Mouse (Mus musculus) heart, embryonic 13.5 days (tissue): ENCODE results near the gene Adm. TPM values are rescaled to one million over a fixed set of nuclear protein-coding genes. Genes with fewer than 3 reads are reported as not detected.
A peak's percentile ranks its signal among the peaks of the same experiment; 100 is the strongest.
"Not testable (repeated sequence)": the region's sequence is repeated elsewhere in the genome, so short reads cannot be mapped to it uniquely, and the experiment has no call there.

Source experiments
- ATAC-seq: fragments of 200-750 bp; cut with Nextera tagmentation; 2 replicates; pipeline ENCODE4 v1.8.0; 2017; ENCODE audit warnings: moderate TSS enrichment; ENCODE audit not compliant: insufficient number of reproducible peaks, low FRiP score, low TSS enrichment; ENCODE audit errors: extremely low read depth
- H3K27ac ChIP-seq: fragments of 300-500 bp; sonication (generic); replicated peaks from 2 replicates; pipeline ENCODE4 v1.5.1; 2015; ENCODE audit warnings: moderate library complexity, mild to moderate bottlenecking, inconsistent platforms
- H3K27me3 ChIP-seq: fragments of 300-500 bp; sonication (generic); replicated peaks from 2 replicates; pipeline ENCODE4 v1.6.1; 2015; ENCODE audit warnings: mild to moderate bottlenecking, inconsistent platforms
- H3K36me3 ChIP-seq: fragments of 300-500 bp; sonication (generic); 2 replicates; pipeline ENCODE4 v1.6.1; 2015; ENCODE audit warnings: mild to moderate bottlenecking, inconsistent platforms
- H3K4me1 ChIP-seq: fragments of 300-500 bp; sonication (generic); 2 replicates; pipeline ENCODE4 v1.6.1; 2015; ENCODE audit warnings: inconsistent platforms
- H3K4me2 ChIP-seq: fragments of 300-500 bp; sonication (generic); 2 replicates; pipeline ENCODE4 v1.6.1; 2015; ENCODE audit warnings: inconsistent platforms, mild to moderate bottlenecking, moderate library complexity
- H3K4me3 ChIP-seq: fragments of 300-500 bp; sonication (generic); 2 replicates; pipeline ENCODE4 v1.5.1; 2015; ENCODE audit warnings: moderate library complexity, mild to moderate bottlenecking, inconsistent platforms
- H3K9ac ChIP-seq: fragments of 300-500 bp; sonication (generic); 2 replicates; pipeline ENCODE4 v1.6.1; 2015; ENCODE audit warnings: inconsistent platforms, mild to moderate bottlenecking, moderate library complexity
- H3K9me3 ChIP-seq: fragments of 300-500 bp; sonication (generic); 2 replicates; pipeline ENCODE4 v1.6.1; 2016; ENCODE audit warnings: inconsistent platforms
- WGBS: fragments of 180-500 bp; shearing (Covaris S2); methylation state at CpG from one replicate; pipeline ENCODE4 v1.1.7; 2015; ENCODE audit warnings: mixed read lengths; 5-methylcytosine and 5-hydroxymethylcytosine counted together
- polyA plus RNA-seq: library from polyadenylated mRNA; unstranded; fragments of >200 nt; fragmentation: Nextera tagmentation; extraction: Ambion mirVana; gene quantifications from 2 replicates; pipeline ENCODE4 v1.2.1, GENCODE M21; 2015

Adm gene
- polyA plus RNA-seq, 1 experiment from 2014 or later, result 9.8 TPM

- H3K36me3 ChIP-seq, result no peaks in the 10 kb centered on the region
- H3K4me1 ChIP-seq, result peaks cover 78% of the 10 kb centered on the region
- H3K4me2 ChIP-seq, result peak overlapping the region; percentile 96
- H3K9me3 ChIP-seq, result no peaks in the 10 kb centered on the region
- peaks cover 60% of the 10 kb centered on the region for H3K27me3 ChIP-seq
- H3K27ac ChIP-seq, result peak overlapping the region; percentile 12
- under 1% methylated on average over 33 of the region's 33 CpGs for WGBS
- peak overlapping the region; percentile 64 for H3K4me3 ChIP-seq
- peak overlapping the region; percentile 85 for H3K9ac ChIP-seq
- ATAC-seq, result no peak
Measured at GRCm38 (mm10) chr7:110628611-110629354, 1.3 kb downstream of the Adm start.

DNA sequence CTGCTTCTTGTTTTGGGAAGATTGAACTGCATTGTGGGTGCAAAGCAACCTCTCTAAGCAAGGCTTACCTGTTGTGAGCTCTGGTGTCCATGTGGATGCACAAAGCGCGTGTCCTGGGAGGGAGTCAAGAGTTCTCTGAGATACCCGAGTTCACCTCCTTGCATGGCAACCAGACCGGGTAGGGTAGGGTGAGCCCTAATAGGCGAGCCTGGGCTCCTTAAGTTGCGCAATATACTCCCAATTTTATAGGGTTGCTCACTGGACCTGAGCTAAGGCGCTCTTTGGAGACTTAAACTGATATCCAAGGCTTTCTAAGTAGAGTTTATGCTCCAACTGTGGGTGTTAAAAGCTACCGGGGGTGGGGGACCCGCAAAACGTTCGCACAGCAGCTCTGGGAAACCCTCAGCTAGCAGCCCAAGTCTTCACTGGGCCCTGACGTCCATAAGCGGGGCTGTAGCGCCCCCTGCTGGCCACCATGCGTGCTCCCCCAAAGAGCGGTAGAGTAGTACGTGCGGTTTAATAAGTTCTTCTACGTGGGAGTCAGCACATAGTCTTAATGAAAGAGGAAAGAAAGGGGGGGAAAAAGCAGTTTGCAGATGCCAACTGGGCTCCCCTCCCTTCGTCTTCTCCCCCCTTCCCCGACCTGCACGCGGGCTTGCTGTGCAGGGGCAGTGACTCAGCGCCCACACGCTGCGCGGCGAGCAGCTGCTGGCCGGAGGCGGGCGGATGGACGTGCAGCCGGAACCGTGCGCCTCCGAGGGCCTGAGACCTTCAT is 2.6 kb downstream of the Adm start:
- peak overlapping the region; percentile 96 for H3K4me2 ChIP-seq
- H3K27me3 ChIP-seq, result peaks cover 48% of the 10 kb centered on the region
- peaks cover 73% of the 10 kb centered on the region for H3K4me1 ChIP-seq
- no peaks in the 10 kb centered on the region for H3K9me3 ChIP-seq
- no peaks in the 10 kb centered on the region for H3K36me3 ChIP-seq
- WGBS, result 2% methylated on average over 36 of the region's 36 CpGs
- H3K27ac ChIP-seq, result peak overlapping the region; percentile 46
- peak overlapping the region; percentile 64 for H3K4me3 ChIP-seq
- peak overlapping the region; percentile 85 for H3K9ac ChIP-seq
- no peak for ATAC-seq

DNA sequence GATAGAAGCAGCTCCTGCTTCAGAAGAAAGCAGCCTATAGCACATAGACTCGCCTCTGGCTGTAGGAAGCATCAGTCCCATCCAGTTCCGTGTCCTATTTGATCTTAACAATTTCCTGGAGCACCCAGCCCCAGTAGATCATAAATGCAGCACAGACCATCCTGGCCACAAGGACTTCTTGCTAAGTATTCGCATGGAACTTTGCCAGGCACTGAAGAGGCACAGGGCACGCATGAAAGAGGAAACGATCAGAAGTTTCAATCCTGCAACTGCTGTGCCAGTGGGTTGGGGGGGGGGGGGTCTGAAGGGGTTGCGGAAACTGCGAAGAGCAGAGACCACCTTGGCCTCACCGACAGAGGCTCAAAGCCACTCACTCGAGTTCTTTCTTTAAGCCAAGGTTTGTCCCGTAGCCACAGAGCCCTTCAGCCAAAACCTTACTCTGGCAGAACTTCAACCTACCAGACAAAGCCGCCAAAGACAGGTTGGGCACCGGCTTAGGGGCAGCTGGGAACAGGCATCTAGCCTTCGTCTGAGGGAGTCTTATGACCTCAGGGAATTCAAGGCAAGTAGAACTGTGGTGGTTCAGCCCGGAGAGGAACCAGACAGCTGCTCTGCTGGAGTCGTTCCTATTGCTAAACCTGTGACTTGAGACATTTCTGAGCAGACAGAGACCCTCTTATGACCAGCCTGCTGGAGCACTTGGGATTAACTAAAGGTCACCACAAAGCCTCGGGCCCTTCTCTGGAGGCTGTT is 3.9 kb downstream of the Adm start:
- H3K9me3 ChIP-seq, result no peaks in the 10 kb centered on the region
- no peak overlapping the region for H3K27ac ChIP-seq
- no peaks in the 10 kb centered on the region for H3K36me3 ChIP-seq
- peak overlapping the region; percentile 85 for H3K9ac ChIP-seq
- peaks cover 37% of the 10 kb centered on the region for H3K27me3 ChIP-seq
- ATAC-seq, result no peak
- 64% methylated on average over 16 of the region's 16 CpGs for WGBS
- H3K4me1 ChIP-seq, result peaks cover 61% of the 10 kb centered on the region
- H3K4me3 ChIP-seq, result no peak overlapping the region
- H3K4me2 ChIP-seq, result peak overlapping the region; percentile 96

DNA sequence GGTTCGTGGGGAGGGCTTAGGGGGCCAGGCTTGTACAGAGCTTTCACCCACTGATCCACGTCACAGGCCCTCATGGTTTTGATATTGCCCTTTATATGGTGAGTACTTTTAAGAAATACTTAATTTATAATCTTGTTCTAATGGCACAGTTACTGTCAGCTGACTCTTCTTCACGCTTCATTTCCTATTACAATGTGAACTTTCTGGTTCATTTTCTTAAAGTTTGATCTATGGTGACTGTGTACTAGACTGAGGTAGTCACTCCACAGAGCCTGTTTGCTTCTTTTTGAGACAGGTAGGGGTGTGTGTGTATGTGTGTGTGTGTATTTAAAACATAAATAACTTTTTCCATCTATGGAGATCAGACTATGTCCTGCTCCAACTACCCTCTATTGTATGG is 8.5 kb downstream of the Adm start:
- Histone ChIP-seq H3K4me3 (no peak overlapping the region), H3K9me3 (no peaks in the 10 kb centered on the region), H3K4me2 (no peak overlapping the region), H3K27me3 (peaks cover 16% of the 10 kb centered on the region), H3K27ac (no peak overlapping the region), H3K36me3 (no peaks in the 10 kb centered on the region), H3K9ac (no peak overlapping the region), H3K4me1 (peaks cover 38% of the 10 kb centered on the region)
- WGBS, result 67% methylated on average over 3 of the region's 3 CpGs
- ATAC-seq, result no peak

DNA sequence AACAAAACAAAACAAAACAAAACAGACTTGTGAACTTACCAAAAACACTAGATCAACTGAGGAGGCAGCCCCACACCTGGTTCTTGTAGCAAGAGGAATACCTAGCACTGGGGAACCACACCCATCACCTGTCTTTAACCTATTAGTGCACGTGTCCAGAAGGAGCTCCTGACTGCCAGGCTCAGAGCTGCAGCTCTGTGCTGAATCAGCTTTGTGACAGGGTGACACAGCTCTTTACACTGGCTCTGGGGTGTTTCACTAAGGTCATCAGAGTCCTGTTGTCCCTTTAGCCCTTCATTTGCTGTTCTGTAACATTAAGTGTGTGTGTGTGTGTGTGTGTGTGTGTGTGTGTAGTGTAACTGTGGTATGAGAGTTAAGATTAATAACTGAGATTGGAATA is 9.1 kb downstream of the Adm start:
- Histone ChIP-seq H3K4me2 (no peak overlapping the region), H3K27ac (no peak overlapping the region), H3K36me3 (no peaks in the 10 kb centered on the region), H3K4me1 (peaks cover 38% of the 10 kb centered on the region), H3K9me3 (no peaks in the 10 kb centered on the region), H3K4me3 (no peak overlapping the region), H3K27me3 (peaks cover 10% of the 10 kb centered on the region; the same call in 1 of the 2 replicates), H3K9ac (no peak overlapping the region)
- ATAC-seq, result no peak
- 22% methylated on average over 1 of the region's 1 CpGs for WGBS

GRCm38 (mm10) chr7:110638305-110639110 is 11.0 kb downstream of the Adm start:
- no peak overlapping the region for H3K4me2 ChIP-seq
- WGBS, result 53% methylated on average over 17 of the region's 17 CpGs
- no peaks in the 10 kb centered on the region for H3K36me3 ChIP-seq

GRCm38 (mm10) chr7:110639291-110639915 is 11.9 kb downstream of the Adm start:
- no peaks in the 10 kb centered on the region for H3K27me3 ChIP-seq
- no peaks in the 10 kb centered on the region for H3K9me3 ChIP-seq
- no peaks in the 10 kb centered on the region for H3K36me3 ChIP-seq
- 79% methylated on average over 11 of the region's 11 CpGs for WGBS
- peaks cover 47% of the 10 kb centered on the region for H3K4me1 ChIP-seq
- H3K4me3 ChIP-seq, result no peak overlapping the region
- no peak overlapping the region for H3K4me2 ChIP-seq
- H3K27ac ChIP-seq, result no peak overlapping the region
- no peak overlapping the region for H3K9ac ChIP-seq
- no peak for ATAC-seq

More at GRCm38 (mm10) chr7:110638305-110639110, 11.0 kb downstream of the Adm start:
- no peak overlapping the region for H3K4me3 ChIP-seq
- H3K9ac ChIP-seq, result no peak overlapping the region
- H3K4me1 ChIP-seq, result peaks cover 42% of the 10 kb centered on the region
- H3K27me3 ChIP-seq, result no peaks in the 10 kb centered on the region
- H3K27ac ChIP-seq, result no peak overlapping the region
- H3K9me3 ChIP-seq, result no peaks in the 10 kb centered on the region
- no peak; the same call in 1 of the 2 replicates for ATAC-seq

- H3K36me3 ChIP-seq, ATAC-seq, H3K27ac ChIP-seq, H3K27me3 ChIP-seq, H3K9ac ChIP-seq, H3K9me3 ChIP-seq, H3K4me3 ChIP-seq, H3K4me2 ChIP-seq: not testable (repeated sequence)
- WGBS, result 92% methylated on average over 3 of the region's 3 CpGs
- H3K4me1 ChIP-seq, result peaks cover 50% of the 10 kb centered on the region
Measured at GRCm38 (mm10) chr7:110639958-110640357, 12.5 kb downstream of the Adm start.

- WGBS, result 76% methylated on average over 5 of the region's 5 CpGs
- Histone ChIP-seq H3K9ac (no peak overlapping the region), H3K36me3 (peaks cover 4% of the 10 kb centered on the region; the same call in 1 of the 2 replicates), H3K4me1 (peaks cover 58% of the 10 kb centered on the region), H3K27me3 (no peaks in the 10 kb centered on the region), H3K27ac (no peak overlapping the region), H3K4me3 (no peak overlapping the region), H3K9me3 (peaks cover 6% of the 10 kb centered on the region; the same call in 1 of the 2 replicates), H3K4me2 (no peak overlapping the region)
- ATAC-seq, result no peak
Measured at GRCm38 (mm10) chr7:110645311-110645710, 17.9 kb downstream of the Adm start.

DNA sequence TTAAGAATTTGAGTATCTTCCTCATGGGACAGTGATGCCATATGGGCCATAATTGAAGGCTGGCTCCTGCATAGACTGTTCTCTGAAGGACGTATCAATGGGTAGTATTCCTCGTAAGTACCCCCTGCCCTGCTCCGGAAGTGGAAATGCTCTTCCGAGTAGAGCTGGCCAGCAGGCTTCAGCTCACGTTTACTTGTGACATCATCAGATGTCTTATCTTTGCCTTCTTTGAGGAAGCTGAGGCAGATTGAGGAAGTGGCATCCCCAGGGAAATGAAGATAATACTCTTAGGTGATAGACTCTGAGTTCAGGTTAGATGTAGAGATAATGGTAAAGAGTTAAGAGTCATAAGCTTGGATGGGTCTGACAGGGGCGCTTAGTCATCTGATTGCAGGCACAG is 18.4 kb downstream of the Adm start:
- no peak overlapping the region for H3K4me3 ChIP-seq
- no peak overlapping the region for H3K27ac ChIP-seq
- no peak for ATAC-seq
- H3K9me3 ChIP-seq, result peaks cover 6% of the 10 kb centered on the region; the same call in 1 of the 2 replicates
- no peak overlapping the region for H3K9ac ChIP-seq
- WGBS, result 63% methylated on average over 6 of the region's 6 CpGs
- H3K4me2 ChIP-seq, result no peak overlapping the region
- H3K36me3 ChIP-seq, result peaks cover 4% of the 10 kb centered on the region; the same call in 1 of the 2 replicates
- H3K4me1 ChIP-seq, result peaks cover 61% of the 10 kb centered on the region
- H3K27me3 ChIP-seq, result no peaks in the 10 kb centered on the region
